Mouse (Mus musculus) olfactory bulb, adult 2 months (tissue): ENCODE results near the gene Mapk12. TPM values are rescaled to one million over a fixed set of nuclear protein-coding genes. Genes with fewer than 3 reads are reported as not detected.

Source experiments
- H3K27ac ChIP-seq: fragments of 200-500 bp; 2 replicates; pipeline ENCODE4 v1.5.1; 2012; ENCODE audit warnings: low read depth, low read length; ENCODE audit not compliant: insufficient read depth
- H3K4me1 ChIP-seq: fragments of 200-500 bp; 2 replicates; pipeline ENCODE4 v1.6.1; 2012; ENCODE audit warnings: low read length; ENCODE audit not compliant: control insufficient read depth, insufficient read depth
- H3K4me3 ChIP-seq: fragments of 200-500 bp; 2 replicates; pipeline ENCODE4 v1.5.1; 2012; ENCODE audit warnings: mild to moderate bottlenecking, low read depth, low read length, moderate library complexity; ENCODE audit not compliant: insufficient read depth
- CTCF ChIP-seq: fragments of 200-500 bp; IDR thresholded peaks from 2 replicates; pipeline ENCODE4 v1.5.1; 2012; ENCODE audit warnings: low read depth, mild to moderate bottlenecking, low read length, moderate library complexity; ENCODE audit not compliant: insufficient read depth
- POLR2A ChIP-seq: fragments of 200-500 bp; IDR thresholded peaks from 2 replicates; pipeline ENCODE4 v1.6.1; 2012; ENCODE audit warnings: mild to moderate bottlenecking, low read depth, low read length, moderate library complexity; ENCODE audit not compliant: insufficient read depth
- WGBS: fragments of 180-500 bp; shearing (Covaris S2); methylation state at CpG from one replicate; pipeline ENCODE4 v1.1.7; 2018; 5-methylcytosine and 5-hydroxymethylcytosine counted together
- polyA plus RNA-seq: library from polyadenylated mRNA; stranded (reverse); fragments of >200 nt; gene quantifications from 2 replicates; pipeline ENCODE4 v1.2.4, GENCODE M21; 2012; ENCODE audit warnings: low replicate concordance; ENCODE audit not compliant: missing spikeins, insufficient read depth, insufficient read length

Gene Mapk12
- polyA plus RNA-seq, 1 experiment, result not detected

DNA sequence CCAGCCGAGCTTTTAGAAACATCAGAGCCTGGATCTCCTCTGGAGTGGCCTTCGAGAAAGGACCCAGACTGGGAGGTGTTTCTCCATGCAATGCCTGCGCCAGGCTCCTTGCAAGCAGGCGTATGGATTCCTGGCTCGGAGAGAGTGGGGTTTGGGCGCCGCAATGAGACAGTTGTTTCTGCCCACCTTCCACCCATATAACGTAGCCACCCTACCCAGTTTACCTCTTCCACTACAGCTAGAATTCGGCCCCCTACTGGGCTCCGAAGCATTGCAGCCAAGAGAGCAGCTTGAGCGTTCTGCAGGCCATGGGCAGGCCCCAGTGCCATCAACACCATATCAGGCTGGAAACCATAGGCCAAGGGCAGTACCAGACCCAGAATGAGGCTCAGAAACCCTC, 16.9 kb downstream of the Mapk12 start:
- peak overlapping the region; percentile 81 for H3K4me3 ChIP-seq
- 13% methylated on average over 11 of the region's 11 CpGs for WGBS
- peak overlapping the region; percentile 47; the same call in 1 of the 2 replicates for H3K27ac ChIP-seq
- TF ChIP-seq POLR2A (no peak), CTCF (peak; percentile 25; the same call in 1 of the 2 replicates)
- H3K4me1 ChIP-seq, result peaks cover 37% of the 10 kb centered on the region

DNA sequence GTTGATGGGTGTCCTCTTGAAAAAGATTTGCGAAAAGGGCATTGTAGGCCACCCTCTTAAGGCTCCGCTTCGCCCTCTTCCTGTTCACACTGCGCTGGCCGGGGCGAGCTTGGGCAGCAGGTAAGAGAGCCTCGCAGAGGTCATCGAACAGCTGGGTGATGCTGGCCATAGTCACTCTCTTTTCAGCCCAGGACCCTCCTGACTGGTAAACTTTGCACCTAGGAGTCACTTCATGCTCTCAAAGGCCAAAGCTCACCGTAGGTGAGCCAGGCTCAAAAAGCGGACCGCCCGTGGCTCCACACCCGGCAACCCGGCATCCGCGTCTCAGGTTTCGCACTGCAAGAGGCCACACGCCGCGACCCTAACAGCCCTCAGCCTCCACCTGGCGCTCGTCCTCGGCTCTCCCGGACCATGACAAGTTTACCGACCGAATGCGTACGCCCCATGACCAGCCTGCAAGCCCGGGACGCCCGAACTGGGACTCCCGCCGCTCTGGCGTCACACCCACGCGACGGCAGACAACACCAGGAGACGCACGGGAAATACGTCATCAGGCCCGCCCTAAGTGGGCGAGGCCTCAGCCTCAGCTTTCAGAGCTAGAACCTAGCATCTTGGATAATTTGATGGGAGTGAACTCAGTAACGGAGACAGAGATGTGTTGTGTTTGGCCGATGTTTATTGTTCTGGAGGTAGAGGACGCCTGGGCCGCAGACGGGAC, 17.7 kb downstream of the Mapk12 start, which contains the start of gene Tubgcp6:
Gene Tubgcp6 (minus strand): TSS at position 464 of the 718 bp plus-strand sequence.
- Histone ChIP-seq H3K27ac (peak within 1 kb of the TSS; percentile 47), H3K4me1 (peaks cover 32% of the 10 kb centered on the region), H3K4me3 (peak within 1 kb of the TSS; percentile 81)
- TF ChIP-seq POLR2A (peak; percentile 74; the same call in 1 of the 2 replicates), CTCF (no peak)
- WGBS, result under 1% methylated on average over 47 of the region's 47 CpGs

DNA sequence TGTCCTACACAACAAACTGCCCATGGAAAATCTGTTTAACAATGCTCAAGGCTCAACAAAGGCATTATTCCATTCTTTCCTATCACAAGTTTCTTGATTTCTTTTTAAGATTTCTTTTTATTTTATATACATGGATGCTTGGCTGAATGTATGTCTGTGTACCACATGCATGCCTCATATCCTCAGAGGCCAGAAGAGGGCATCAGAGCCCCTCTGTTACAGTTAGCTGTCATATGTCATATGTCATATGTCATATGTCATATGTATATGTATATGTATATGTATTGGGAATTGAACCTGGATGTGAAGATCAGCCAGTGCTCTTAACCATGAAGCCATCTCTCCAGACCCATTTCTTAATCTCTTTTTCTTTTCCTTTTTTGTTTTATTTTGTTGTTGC, 22.5 kb downstream of the Mapk12 start:
- Histone ChIP-seq H3K4me1 (peaks cover 17% of the 10 kb centered on the region), H3K4me3 (no peak overlapping the region), H3K27ac (no peak overlapping the region)
- TF ChIP-seq CTCF (no peak), POLR2A (no peak)

- no peak overlapping the region for H3K27ac ChIP-seq
- no peak for TF ChIP-seq CTCF
- no peak for TF ChIP-seq POLR2A
- H3K4me3 ChIP-seq, result no peak overlapping the region
- WGBS, result 67% methylated on average over 9 of the region's 9 CpGs
- no peaks in the 10 kb centered on the region for H3K4me1 ChIP-seq
Measured at GRCm38 (mm10) chr15:89110147-89110546, 30.4 kb downstream of the Mapk12 start.

GRCm38 (mm10) chr15:89106976-89107375, 33.5 kb downstream of the Mapk12 start:
- H3K4me3 ChIP-seq, result no peak overlapping the region
- H3K27ac ChIP-seq, result no peak overlapping the region
- 95% methylated on average over 1 of the region's 1 CpGs for WGBS
- no peak for TF ChIP-seq CTCF
- no peak for TF ChIP-seq POLR2A
- no peaks in the 10 kb centered on the region for H3K4me1 ChIP-seq

DNA sequence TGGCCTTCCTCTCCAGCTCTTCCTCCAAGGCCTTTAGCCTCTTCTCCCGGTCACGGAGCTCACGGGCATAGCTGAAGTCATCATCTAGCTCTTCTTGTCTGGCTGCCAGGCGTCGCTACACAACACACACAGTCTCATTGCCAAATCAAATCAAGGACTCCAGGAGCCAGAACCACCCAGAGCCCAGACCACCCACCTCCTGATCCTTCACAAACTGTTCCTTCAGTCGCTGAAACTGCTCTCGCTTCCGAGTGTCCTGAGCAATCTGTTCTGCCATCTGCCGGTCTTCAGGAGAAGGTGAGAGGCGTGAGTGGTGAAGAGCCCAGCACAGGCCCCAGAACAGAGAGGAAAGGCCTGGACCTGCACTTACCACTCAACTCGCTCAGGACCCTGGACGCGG, 34.4 kb downstream of the Mapk12 start:
- TF ChIP-seq CTCF, result no peak
- no peak for TF ChIP-seq POLR2A
- no peaks in the 10 kb centered on the region for H3K4me1 ChIP-seq
- H3K27ac ChIP-seq, result no peak overlapping the region
- H3K4me3 ChIP-seq, result no peak overlapping the region
- 81% methylated on average over 13 of the region's 13 CpGs for WGBS

DNA sequence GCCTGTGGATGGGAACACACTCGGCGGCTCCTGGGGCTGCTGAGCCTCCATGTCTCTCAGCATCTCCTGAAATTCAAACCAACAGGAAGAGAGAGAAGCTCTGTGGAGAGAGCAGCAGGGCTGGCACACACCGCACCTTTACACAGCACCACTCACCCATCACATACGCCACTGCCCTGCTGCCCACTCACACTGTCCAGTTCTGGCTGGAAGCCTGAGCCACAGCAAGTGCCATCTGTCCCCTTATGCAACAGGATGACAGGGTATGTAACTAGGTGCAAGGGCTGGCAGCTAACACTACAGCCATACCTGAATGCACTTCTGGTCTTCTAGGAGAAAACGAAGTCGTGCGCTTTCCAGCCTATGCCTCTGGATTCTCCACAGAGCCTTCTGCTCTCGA, 36.1 kb downstream of the Mapk12 start:
- no peak for TF ChIP-seq CTCF
- no peak for TF ChIP-seq POLR2A
- WGBS, result 92% methylated on average over 8 of the region's 8 CpGs
- Histone ChIP-seq H3K4me1 (no peaks in the 10 kb centered on the region), H3K27ac (no peak overlapping the region), H3K4me3 (no peak overlapping the region)

DNA sequence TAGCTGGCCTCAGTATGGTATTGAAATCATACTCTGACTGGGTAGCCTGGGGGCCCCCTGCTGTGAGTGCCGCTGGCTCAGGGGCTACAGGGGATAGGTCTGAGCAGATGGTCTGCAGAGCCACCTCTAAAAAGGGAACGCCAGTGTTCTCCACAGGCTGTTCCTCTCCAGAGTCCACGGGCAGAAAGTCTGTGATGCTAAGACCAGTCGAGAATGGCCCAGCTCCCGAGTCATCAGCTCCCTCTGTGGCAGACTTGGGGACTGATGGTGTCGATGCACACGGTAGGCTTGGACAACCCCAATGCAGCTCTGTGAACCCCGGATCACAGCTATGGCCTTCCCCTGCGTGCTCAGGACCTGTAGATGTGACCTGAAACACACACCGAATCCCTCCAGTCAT, 36.6 kb downstream of the Mapk12 start:
- no peak overlapping the region for H3K4me3 ChIP-seq
- 82% methylated on average over 10 of the region's 10 CpGs for WGBS
- no peak overlapping the region for H3K27ac ChIP-seq
- no peaks in the 10 kb centered on the region for H3K4me1 ChIP-seq
- TF ChIP-seq POLR2A, result no peak
- no peak for TF ChIP-seq CTCF

DNA sequence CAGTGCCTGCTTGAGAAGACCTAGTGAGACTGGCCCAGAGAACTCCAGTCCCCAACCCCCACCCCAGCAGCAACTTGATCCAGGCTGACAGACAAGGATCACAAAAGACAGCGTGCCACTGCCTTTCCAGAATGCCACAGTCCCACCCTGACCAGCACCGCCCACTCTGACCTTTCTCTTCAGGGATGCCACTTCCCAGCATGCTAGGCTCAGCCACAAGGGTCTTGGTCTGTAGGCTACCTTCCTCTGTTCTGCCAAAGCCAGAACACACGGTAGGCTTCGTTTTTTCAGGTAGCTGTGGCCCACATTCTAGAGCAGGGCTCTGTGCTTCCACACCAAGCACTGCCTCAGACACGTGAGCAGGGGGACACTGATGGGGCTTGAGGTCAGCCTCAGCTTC, 37.9 kb downstream of the Mapk12 start:
- no peak overlapping the region for H3K27ac ChIP-seq
- no peak overlapping the region for H3K4me3 ChIP-seq
- WGBS, result 71% methylated on average over 5 of the region's 5 CpGs
- TF ChIP-seq POLR2A, result no peak
- TF ChIP-seq CTCF, result no peak
- no peaks in the 10 kb centered on the region for H3K4me1 ChIP-seq

DNA sequence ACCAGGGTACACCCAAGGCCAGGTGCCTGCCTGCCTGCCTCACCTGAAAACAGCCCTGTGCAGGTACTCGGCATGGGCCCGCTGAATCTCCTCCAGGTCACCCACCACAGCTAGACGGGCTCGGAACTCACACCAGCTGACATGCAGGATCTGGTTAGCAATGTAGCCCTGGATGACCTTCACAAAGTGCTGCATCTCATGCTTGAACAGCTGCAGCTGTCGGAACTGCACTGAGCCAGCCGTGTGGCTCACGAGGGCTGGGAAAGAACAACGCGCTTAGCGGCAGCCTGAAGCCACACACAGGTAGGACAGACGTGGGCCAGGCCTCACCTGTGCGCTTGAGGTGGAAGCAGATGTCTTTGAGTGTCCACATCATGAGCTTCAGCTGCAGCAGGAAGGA, 39.7 kb downstream of the Mapk12 start:
- no peak overlapping the region for H3K4me3 ChIP-seq
- no peak overlapping the region for H3K27ac ChIP-seq
- WGBS, result 73% methylated on average over 12 of the region's 12 CpGs
- TF ChIP-seq CTCF (no peak), POLR2A (no peak)
- H3K4me1 ChIP-seq, result no peaks in the 10 kb centered on the region
